11 mouse cellular contexts compared by ENCODE assay signal in the genomic region with DNA sequence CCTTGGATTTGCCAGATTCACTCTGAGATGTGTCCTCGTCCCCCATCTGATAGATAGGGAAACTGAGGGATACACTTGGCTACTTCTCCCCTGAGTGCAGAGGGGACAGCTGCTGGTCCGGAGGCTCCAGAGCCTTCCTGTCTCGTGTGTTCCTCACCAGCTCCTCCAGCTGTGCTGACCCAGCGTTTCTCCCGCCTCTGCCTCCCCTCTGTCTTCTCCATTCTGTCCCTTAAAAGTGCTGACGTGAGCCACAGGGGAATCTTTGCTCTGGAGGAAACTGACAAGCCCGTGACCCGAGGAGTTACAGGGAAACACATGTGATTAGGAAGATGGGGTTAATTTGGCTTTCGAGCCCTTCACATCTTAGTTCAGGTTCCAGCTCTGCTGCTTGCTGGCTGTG. TPM values are rescaled to one million over a fixed set of nuclear protein-coding genes. Genes with fewer than 3 reads are reported as not detected.
A peak's percentile ranks its signal among the peaks of the same experiment; 100 is the strongest.
DNase-seq lines count a peak whose midpoint lies in the region; ATAC-seq and TF ChIP-seq lines count a peak whose summit lies in the region.
"Had no signal": no experiment of that assay in that cellular context is flagged by ENCODE, and none has a peak within 500 bp of the region (broad histone marks: within the 10 kb centered on the region; RNA-seq: fewer than 3 reads in every experiment).

No protein-coding gene starts in this region.

- no peaks in the 10 kb centered on the region for H3K4me1 ChIP-seq in midbrain, postnatal 0 days (ENCODE audit: insufficient read depth, low read length)

- WGBS in midbrain, postnatal 0 days = 65% methylated on average over 9 of the region's 9 CpGs

- H3K4me3 ChIP-seq in midbrain, postnatal 0 days (ENCODE audit: low read depth, low read length) = no peak overlapping the region
- H3K4me3 ChIP-seq: erythroblast, embryonic 14.5 days; limb, embryonic 12.5 days had no signal

- no peaks in the 10 kb centered on the region for H3K9me3 ChIP-seq in midbrain, postnatal 0 days (ENCODE audit: low read length)
- H3K9me3 ChIP-seq: limb, embryonic 12.5 days had no signal

- no peaks in the 10 kb centered on the region for H3K36me3 ChIP-seq in midbrain, postnatal 0 days (ENCODE audit: insufficient read depth, low read length)
- H3K36me3 ChIP-seq: limb, embryonic 12.5 days had no signal

- no peak for ATAC-seq in midbrain, postnatal 0 days (ENCODE audit: low FRiP score)
- ATAC-seq: hindbrain, embryonic 16.5 days had no signal

- H3K9ac ChIP-seq in midbrain, postnatal 0 days (replicated peaks; ENCODE audit: low read length, poor library complexity, severe bottlenecking) = no peak overlapping the region
- H3K9ac ChIP-seq: limb, embryonic 12.5 days had no signal

- no peaks in the 10 kb centered on the region for H3K27me3 ChIP-seq in midbrain, postnatal 0 days (ENCODE audit: insufficient read depth, low read length)

- DNase-seq in adrenal gland, adult (ENCODE audit: inconsistent age in 2 of 2, low spot score in 1 of 2) = peak; percentile 27 to 41
- no peak for DNase-seq in adrenal gland, postnatal 4 days (ENCODE audit: low spot score in 2 of 2)
- peak; percentile 4 for DNase-seq in right cerebral cortex, adult 18-20 months
- no peak for DNase-seq in right cerebral cortex, postnatal 4 days
- peak; percentile 56 for DNase-seq in kidney, postnatal 10 days
- DNase-seq in skeletal muscle tissue, adult 2 months (ENCODE audit: low read depth, low spot score) = peak; percentile 51
- DNase-seq in midbrain, postnatal 0 days (ENCODE audit: low spot score) = no peak
- no peak for DNase-seq in ovary, postnatal 14 days (ENCODE audit: low spot score)

- no peak for TF ChIP-seq CTCF in midbrain, postnatal 0 days (IDR thresholded peaks at IDR 0.05)

- no peak overlapping the region for H3K4me2 ChIP-seq in midbrain, postnatal 0 days (ENCODE audit: low read depth, low read length, poor library complexity, severe bottlenecking)
- H3K4me2 ChIP-seq: limb, embryonic 12.5 days had no signal

- H3K27ac ChIP-seq in midbrain, postnatal 0 days (ENCODE audit: low read depth, low read length) = no peak overlapping the region
- H3K27ac ChIP-seq: limb, embryonic 12.5 days had no signal

RNA-seq across cellular contexts. Expression of a gene that starts 39.4 kb away (rescaled TPM):
- not detected for total RNA-seq in adrenal gland, postnatal 4 days (2021)
- not detected in 2 replicates for total RNA-seq in midbrain, postnatal 0 days (2014; rRNA removed)
- polyA plus RNA-seq in midbrain, postnatal 0 days (2015; fragmentation: Nextera tagmentation; extraction: Ambion mirVana) = not detected in 2 replicates
- polyA plus RNA-seq: erythroblast, embryonic 14.5 days; hindbrain, embryonic 16.5 days; limb, embryonic 12.5 days had no signal

RNA-seq across cellular contexts. Expression of a gene that starts 42.5 kb away (rescaled TPM):
- 1 to 10 TPM; 1.0 to 1.2 TPM for total RNA-seq in adrenal gland, postnatal 4 days (2021)
- 3.4 and 3.5 TPM in 2 replicates for total RNA-seq in midbrain, postnatal 0 days (2014; rRNA removed)
- polyA plus RNA-seq in midbrain, postnatal 0 days (2015; fragmentation: Nextera tagmentation; extraction: Ambion mirVana) = 0.48 TPM in 2 replicates

Comparison
In these comparisons a context has a peak if more than half of its experiments do, and no peak if none do; other contexts are left out.
1. DNase-seq: peak in adrenal gland, adult (2 of 2), right cerebral cortex, adult 18-20 months (single experiment), kidney, postnatal 10 days (single experiment) and skeletal muscle tissue, adult 2 months (single experiment); none in adrenal gland, postnatal 4 days (0 of 2), right cerebral cortex, postnatal 4 days (single experiment), midbrain, postnatal 0 days (single experiment) and ovary, postnatal 14 days (single experiment).